Mouse (Mus musculus): ENCODE results near the gene Plac1.

Plac1 gene

DNA sequence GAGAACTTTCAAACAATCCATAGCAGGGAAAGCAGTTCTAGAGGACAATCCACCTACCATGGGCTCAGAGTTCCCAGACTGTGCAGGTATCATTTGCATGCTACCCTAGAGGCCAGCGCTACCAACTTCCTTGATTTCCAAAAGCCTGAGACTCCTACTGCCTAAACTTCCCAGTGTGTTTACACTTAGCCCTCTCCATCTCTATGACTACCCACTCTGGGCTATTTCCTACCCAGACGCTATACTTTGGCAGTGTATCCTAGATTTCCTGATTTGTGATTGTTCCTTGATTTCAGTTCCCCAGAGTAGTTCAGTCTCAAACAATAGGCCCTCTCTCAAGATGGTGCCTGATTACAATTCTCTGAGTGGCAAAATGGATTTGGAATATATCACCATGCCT lies 132.8 kb downstream of the Plac1 start:
- DNase-seq (ENCODE audit: low read depth, low spot score), result no peak

DNA sequence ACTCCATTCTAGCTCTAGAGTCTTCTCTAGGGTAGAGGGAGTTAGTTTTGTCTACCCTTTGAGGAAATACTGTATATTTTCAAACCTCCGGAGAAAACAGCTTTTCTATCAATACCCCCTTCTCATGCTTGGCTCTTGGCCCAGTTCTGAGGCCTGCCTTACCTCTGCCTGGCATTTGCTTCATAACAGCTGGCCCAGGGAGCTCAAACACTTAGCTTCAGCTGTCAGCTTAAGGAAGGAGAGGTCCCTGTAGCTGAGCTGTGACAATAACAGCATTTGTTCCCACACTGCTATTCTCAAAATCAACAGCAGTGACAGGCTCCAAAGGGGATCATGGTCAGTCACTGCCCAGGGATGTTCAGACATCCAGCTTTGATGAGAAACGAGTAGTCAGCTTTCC lies 138.7 kb downstream of the Plac1 start:
- DNase-seq (ENCODE audit: low read depth, low spot score), result no peak

DNA sequence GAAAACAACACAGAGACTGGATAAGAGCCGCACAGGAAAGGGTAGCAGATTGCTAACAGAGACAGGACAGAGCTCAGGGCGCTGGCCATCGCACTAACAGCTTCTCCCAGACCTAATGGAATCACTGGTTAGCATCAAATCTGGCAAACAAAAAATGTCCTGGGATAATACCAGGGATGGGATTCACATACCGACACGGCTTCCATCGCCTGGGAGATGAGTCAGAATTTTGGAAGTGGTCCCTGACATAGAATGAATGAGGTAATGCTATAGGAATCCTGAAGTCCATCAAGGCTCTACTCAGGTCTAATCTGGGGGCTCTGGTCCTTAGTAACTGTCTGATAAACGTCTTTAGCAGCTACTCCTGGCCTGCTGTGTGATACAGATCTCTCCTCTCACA lies 140.0 kb downstream of the Plac1 start:
- DNase-seq (ENCODE audit: low read depth, low spot score), result no peak

DNA sequence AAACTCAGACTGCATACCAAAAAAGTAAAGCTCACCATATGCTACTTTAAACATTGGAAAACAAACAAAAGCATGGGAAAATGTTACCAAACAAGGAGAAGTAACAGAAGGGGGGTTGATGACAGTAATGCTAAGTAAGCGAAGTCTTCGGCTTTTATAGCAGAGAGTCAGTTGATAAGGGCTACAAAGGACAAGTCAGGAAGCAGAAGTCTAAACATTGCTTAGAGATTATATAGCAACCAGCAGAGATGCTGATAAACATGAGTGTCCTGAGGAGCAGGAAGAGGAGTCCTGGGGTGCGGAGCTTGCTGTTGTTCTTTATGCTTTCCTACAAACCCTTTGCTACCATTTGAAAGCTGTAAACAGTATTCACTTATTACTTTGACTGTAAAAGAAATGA lies 140.6 kb downstream of the Plac1 start:
- no peak for DNase-seq (ENCODE audit: low read depth, low spot score)

DNA sequence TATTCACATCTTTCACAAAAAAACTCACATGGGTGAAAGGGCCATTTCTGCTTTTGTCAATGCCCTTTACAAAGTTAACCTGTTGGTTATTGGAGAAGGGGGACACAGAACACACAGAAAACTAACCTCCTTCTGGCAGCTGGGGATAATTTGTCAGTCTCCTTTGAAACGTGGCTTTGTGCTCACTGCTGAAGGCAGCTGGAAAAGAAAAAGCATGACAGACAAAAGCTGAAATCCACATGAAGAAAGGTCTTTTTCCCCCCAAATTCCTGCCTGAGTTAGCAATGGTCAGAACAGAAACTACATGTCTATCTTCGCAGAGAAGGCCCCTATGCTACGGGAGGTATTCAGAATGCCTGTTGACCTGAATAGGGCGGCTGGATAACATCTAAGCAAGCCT lies 141.6 kb downstream of the Plac1 start:
- DNase-seq (ENCODE audit: low read depth, low spot score), result no peak

DNA sequence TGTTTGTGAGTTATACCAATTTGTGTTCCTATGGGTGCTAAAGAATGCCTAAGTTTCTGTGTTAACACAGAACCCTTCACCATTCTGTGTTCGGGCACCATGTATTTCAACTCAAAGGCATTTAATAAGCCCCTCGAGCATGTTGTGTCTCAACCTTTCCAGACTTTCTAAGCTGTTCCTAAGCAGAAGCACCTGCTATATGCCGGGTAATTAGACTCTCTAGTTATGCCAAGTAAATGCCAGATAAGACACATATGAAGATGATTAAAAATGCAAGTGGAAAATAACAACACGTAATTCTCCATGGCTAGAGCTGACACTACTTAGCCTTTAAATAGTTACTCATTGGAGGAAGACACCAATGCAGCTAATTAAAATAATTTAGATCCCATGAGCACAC lies 142.1 kb downstream of the Plac1 start:
- no peak for DNase-seq (ENCODE audit: low read depth, low spot score)

DNA sequence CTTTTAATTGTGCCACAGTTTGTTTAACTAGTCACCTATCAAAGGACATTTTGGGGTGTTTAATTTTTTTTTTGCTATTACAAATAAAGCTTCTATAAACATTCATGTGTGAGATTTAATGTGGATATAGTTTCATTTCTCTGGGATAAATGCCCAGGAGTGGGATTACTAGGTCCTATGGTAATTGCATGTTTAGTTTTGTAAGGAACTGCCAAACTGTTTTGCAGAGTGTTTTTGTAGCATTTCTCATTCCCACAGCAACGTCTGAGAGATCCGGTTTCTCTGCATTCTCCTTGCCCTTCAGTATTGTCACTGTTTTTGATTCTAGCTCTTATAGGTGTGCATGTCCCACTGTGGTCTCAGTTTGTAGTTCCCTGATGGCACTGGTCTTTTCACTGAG lies 146.5 kb downstream of the Plac1 start:
- no peak for DNase-seq (ENCODE audit: low read depth, low spot score)

DNA sequence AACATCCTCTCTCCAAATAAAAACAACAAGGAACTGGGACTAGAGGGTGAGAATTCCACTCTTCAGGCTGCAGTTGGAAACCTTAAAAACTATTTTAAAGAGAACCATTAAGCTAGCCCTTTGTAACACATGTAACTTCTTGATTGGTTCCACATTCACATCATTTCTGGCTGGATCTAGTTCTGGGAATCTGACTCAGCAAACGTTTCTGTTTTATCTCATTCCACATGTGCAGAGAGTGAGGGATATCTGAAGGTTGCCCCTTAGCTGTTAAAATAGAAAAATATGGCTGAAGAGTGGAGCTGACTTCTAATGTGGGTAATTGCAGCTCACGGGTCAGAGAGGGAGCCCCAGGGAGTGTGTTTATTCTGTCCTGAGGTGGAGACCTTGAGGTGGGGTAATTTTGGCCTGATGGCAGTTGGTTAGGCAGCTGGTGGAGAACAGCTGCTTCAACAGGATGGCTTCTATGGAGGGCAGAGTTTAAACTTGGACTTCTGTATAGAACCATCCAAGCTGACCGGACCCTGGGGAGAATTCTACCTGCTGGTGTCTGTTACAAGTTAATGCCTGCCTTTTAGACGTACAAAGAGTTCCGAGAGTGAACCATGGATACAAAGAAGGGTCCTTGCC lies 151.1 kb downstream of the Plac1 start:
- no peak for DNase-seq (ENCODE audit: low read depth, low spot score)

DNA sequence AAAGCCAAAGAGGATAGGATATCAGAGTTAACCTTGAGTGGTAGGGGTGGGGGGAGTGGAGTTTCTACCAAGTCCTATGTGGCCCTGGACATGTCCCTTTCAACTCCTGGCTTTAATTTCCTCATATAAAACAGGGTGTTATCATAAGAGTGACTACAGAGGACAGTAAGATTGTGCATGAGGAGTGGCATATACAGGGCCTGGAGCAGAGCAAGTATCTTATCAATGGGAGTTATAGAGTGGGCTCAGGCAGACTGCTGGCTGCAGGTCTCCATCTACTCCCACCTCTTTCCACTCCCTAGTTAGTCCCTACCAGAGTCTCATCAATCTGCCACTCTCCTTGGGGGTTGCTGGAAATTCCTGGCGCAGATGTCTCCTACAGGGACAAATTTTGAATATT lies 152.7 kb downstream of the Plac1 start:
- no peak for DNase-seq (ENCODE audit: low read depth, low spot score)

DNA sequence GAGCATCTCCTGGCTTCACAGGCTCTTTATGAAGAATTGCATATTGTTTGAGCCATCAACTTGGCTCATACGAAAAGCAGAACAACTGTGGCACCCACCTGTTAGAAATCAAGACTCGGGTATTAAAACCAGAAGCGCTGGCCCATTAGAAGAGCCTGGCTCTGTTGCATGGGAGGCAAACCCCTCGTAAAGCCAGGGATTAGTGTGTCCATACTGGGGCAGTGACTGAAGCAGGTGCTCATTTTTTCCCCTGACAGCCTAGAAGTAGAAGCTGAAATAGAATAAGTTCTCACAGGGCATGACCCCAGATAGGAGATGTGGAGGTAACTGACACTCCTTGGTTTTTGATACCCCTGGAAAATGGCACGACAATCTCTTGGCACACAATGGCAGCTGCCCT lies 154.4 kb downstream of the Plac1 start:
- DNase-seq (ENCODE audit: low read depth, low spot score), result no peak

DNA sequence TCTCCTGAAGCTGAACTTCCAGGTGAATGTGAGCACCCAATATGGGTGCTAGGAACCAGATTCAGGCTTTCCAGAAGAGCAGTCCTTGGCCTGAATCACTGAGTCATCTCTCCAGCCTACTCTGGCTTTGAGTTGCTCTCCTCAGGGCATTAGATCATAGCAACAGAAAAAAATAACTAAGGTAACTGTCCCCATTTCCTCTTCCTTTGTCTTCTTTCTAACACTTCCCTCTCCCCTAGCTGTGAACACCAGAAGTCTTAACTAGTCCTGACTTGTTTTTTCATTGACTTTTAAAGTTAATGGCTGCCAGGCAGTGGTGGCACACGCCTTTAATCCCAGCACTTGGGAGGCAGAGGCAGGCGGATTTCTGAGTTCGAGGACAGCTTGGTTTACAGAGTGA lies 175.5 kb downstream of the Plac1 start:
- no peak for DNase-seq (ENCODE audit: low read depth, low spot score)

DNA sequence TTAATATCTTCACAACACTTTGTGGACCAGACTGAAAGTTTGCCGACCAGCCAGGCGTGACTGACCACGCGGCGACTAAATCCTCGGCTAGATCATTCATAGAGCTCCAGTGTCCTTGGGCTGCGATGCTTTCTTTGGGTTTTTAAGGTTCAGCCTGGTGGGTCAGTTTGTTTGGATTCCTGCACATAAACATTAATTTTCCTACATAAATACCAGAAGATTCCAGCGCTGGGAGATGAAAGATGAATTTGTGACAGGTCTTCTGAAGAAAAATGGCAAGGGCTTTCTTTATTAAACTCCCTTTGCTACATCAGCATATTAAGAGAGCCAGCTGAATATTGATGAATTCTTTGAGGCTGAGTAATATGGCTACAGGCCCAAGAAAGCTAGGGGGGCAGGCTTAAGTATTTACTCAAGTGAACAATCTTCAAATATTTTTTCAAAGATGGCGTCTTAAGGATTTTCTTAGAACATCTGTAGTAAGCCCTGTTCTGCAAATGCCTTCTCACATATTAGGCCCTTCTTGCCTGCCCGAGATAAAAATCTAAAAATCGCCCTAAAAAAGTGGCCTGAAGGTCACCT lies 180.4 kb downstream of the Plac1 start:
- no peak for DNase-seq (ENCODE audit: low read depth, low spot score)

DNA sequence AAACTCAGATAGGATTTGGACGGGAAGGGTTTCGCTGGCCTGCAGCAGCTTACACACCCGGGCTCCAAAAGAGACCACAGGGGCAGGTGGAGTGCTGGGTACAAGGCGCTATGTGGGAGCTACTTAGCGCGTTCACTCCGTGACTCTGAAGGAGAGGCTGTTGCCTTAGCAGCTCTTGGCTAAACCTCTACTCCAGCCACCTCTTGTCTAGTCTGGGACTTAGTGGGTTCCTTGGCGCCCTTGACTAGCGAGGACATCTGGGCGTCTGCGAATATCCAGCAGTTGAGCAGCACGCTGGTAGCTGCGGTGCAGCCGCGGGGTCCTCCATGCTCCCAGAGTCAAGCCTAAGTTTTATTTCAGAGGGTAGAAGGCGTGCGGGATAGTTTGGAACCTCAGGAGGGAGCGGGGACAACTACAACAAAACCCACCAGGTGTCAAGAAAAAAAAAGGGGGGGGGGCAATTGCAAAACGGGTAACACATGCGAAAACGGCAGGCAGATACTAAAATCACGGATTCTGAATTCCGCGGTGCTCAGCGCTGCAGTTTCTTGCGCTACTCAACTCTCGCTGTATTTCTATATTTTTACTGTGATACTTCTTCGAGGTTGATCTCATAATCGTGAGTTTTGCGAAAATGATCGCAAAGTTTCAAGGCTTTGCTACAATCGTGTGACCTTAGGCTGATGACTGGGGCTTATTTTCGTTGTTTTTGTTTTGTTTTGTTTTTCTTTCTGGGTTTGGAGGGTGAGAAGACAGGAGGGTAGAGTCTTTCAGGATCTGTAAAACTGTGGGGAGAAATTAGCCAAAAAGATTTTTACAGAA lies 181.2 kb downstream of the Plac1 start:
- no peak for DNase-seq (ENCODE audit: low read depth, low spot score)

DNA sequence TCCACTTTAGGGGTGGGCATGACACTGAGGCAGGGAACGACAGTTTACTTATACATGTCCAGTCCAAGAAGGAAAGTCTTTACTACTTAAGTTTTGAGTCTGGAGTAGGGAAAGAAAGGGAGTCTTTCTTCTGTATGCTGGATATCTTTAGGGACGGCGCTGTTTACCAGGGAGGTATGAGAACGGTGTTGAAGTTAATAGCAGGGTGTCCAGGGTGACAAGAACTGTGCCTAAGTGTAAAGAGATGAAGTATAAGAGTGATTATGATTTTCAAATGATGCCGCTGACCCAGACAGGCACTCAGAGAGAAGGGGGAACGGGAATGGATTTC lies 182.2 kb downstream of the Plac1 start:
- no peak for DNase-seq (ENCODE audit: low read depth, low spot score)

DNA sequence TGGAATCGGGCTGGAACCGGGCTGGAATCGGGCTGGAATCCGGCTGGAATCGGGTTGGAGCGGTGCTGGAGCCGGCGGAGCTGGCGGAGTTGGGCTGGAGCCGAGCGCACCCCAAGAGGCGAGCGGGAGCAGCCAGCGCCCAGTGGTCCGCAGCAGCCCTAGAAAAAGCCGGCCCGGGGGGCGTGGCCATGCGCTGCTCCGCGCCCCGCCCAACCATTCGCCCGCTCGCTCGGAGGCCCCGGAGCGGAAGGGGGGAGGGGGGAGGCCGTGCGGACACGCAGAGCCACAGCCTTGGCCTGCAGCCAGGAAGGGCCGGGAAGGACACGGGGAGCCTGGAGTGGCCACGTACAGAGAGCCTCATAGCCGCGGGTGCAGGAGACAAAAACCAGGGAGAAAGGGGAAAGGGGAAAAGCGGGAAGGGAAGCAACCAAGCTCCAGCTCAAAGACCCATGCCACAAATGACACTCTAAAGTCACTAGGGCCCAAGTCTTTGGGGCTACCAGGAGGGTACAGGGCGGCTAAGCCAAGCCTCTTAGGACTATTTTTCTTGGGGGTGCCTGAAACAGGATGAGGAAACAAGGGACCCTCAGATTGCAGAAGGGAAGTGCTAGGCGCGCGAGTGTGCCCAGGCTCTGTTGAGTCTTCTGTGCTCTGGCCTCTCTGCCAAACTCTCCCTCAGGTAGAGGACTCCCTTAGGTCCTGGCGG lies 182.7 kb downstream of the Plac1 start:
- DNase-seq (ENCODE audit: low read depth, low spot score), result peak; percentile 59

DNA sequence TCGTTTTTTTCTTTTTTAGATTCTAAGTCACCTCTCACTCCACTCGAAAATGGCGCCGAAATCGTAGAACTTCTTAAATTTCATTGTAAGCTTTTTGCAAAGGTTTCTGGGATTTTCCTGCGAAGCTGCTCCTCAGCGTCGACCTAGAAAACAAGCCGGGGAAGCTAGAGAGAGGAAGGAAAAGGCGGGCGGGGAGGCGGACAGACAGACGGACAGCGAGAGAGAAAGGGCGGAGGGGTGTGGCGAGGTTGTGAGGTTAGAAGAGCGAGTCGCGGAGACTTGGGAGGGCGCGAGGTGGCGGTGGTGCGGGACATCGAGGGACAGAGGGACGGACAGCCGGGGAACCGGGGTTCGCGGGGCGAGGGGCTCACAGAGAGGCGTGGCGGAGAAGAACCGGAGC lies 183.3 kb downstream of the Plac1 start:
- DNase-seq (ENCODE audit: low read depth, low spot score), result no peak

DNA sequence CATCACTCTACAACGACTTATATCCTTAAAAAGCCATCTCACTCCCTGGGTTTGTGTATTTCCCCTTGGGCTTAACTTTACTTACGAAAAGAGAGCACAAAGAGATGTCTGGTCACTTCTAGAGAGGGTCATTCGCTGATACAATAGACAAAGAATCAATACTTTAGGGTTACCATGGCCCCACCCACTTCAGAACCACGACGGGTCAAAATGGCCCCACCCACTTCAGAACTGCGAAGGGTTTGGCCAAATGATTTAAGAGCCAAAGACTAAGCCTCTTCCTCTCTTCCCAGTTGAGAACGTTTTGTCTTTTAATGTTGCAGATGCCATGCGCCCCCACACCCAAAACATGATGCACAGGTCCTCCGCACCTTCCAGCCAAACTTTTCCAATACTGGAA lies 184.1 kb downstream of the Plac1 start:
- no peak for DNase-seq (ENCODE audit: low read depth, low spot score)

DNA sequence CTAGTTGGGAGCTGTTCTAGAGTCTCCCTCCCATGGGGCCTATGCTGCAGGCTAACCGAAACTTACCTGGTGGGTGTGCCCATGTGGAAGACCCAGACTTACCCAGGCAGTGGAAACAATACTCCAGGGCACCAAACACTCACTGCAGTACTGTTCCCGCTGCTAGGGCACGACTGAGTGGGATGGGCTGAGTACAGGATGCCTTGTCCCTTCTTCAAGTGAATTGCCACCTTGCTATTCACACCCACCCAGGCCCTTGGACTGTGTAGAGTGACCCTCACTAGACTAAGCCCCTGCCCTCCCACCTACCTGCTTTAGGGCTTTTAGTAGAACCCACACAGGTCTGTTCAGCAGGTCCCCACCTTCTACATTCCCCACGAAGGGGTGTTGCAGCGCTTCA lies 186.0 kb downstream of the Plac1 start:
- no peak for DNase-seq (ENCODE audit: low read depth, low spot score)

DNA sequence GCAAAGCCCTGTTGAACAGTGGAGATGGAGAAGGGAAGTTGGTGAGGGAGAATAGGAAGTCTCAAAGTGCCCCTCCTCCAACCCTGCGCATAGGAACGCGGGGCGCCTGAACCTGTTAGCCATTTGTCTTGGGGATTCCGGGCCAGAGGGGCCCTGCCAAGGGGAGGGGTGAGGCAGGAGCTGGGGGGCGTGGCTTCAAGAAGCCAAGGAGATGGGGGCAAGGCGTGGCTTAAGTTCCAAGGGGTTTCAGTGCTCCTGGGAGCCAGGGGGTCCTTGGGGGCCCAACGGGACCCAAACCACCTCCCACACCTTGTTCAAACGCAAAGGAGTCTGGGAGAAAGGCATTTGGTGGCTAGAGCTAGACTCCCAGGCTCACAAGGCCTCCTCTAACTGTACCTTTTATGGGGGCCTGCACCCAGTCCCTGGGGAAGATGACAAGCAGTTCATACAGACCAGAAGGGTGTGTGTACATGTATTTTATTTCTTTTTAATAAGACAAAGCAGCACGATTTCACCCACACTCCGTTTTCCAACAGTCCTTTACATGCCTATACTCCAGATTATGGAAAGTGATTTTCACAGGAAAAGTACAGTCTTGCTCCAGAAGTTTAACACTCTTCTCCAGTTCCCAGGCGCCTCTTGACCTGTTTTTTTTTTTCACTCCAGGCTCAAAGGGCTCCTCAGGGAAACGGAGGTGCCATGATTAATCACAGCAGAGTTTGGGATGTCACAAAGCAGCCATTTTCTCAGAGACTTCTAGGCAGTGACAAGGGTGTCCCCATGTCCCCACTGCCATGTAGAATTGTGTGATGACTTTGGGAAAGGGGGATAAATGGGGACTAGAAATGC lies 187.0 kb downstream of the Plac1 start:
- no peak for DNase-seq (ENCODE audit: low read depth, low spot score)

DNA sequence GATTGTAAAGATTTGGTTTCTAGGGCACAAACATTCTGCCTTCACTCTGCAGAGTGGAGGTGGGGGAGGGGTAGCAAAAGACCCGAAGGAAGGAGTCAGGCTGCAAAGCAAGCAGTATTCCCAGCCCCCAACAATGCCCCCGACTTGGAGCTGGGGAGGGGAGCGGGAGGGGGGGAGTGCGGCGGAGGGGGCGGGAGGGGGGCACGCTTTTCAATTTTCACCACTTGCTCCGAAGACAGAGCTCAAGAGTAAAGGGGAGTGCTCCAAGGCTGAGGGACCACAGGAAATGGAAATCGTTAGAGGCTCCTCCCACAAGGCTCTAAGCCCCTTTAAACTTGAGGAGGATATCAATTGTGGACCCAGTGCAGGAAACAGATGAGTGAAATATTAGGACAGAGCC lies 189.6 kb downstream of the Plac1 start:
- DNase-seq (ENCODE audit: low read depth, low spot score), result no peak

DNA sequence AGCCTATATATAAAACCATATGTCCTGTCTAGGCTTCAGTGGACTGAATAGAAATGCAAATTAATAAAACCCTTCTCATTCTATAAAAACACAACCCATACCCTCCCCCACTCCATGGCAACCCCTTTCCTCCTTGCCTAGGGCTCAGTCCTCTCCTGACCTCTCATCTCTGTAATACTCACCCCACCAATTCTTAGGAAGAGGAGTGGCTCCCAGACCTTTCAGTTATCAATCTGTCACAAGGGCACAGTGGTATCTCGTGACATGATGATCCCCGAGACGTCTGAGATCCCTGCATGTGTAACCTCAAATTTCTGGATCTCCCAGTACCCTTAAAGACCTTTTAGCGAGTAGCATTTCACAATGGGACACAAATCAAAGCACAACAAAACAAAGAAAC lies 190.7 kb downstream of the Plac1 start:
- DNase-seq (ENCODE audit: low read depth, low spot score), result no peak

DNA sequence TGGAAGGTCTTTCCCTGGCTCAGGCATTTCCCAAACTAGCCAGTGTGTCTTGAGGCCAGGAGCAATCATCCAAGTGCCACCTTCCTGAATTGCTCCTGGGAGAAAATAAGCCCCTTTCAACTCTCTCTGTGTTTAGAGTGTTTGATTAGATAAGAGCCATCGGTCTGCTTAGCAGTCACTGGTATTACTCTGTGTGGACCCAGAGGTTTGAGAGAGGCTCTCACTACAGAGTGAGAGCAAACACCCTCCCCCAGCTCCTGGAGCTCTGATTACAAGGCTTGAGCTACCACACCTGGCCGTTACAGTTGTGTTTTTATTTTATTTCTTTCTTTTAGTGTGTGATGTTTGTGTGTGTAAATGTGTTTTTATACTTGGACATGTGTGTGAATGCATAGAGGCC lies 193.0 kb downstream of the Plac1 start:
- no peak for DNase-seq (ENCODE audit: low read depth, low spot score)
